Mouse (Mus musculus) liver, postnatal 0 days (tissue): Measurements from ENCODE around the gene Nanos3. TPM values are rescaled to one million over a fixed set of nuclear protein-coding genes. Genes with fewer than 3 reads are reported as not detected.

ENCODE experiments used
- ATAC-seq: fragments of 200-750 bp; cut with Nextera tagmentation; 2 replicates; pipeline ENCODE4 v1.8.0; 2017; ENCODE audit warnings: mild to moderate bottlenecking, moderate library complexity
- DNase-seq: peaks from one replicate; pipeline ENCODE4 v3.0.0-alpha.2; 2016
- H3K27ac ChIP-seq: fragments of 300-500 bp; sonication (generic); 2 replicates; pipeline ENCODE4 v1.5.1; 2014; ENCODE audit warnings: antibody characterized with exemption, moderate library complexity, mild to moderate bottlenecking, low read depth
- H3K27me3 ChIP-seq: fragments of 300-500 bp; sonication (generic); 2 replicates; pipeline ENCODE4 v1.6.1; 2014; ENCODE audit warnings: low read length, control low read depth, mixed read lengths; ENCODE audit not compliant: insufficient read depth
- H3K36me3 ChIP-seq: fragments of 300-500 bp; sonication (generic); replicated peaks from 2 replicates; pipeline ENCODE4 v1.6.1; 2014; ENCODE audit warnings: mild to moderate bottlenecking, control low read depth, low read length, moderate library complexity, mixed read lengths; ENCODE audit not compliant: insufficient read depth
- H3K4me1 ChIP-seq: fragments of 300-500 bp; sonication (generic); 2 replicates; pipeline ENCODE4 v1.6.1; 2014; ENCODE audit warnings: antibody characterized with exemption, mild to moderate bottlenecking, control low read depth; ENCODE audit not compliant: insufficient read depth
- H3K4me2 ChIP-seq: fragments of 300-500 bp; sonication (generic); 2 replicates; pipeline ENCODE4 v1.6.1; 2014; ENCODE audit warnings: low read depth, mild to moderate bottlenecking, low read length, moderate library complexity, mixed read lengths
- H3K4me3 ChIP-seq: fragments of 300-500 bp; sonication (generic); 2 replicates; pipeline ENCODE4 v1.5.1; 2014; ENCODE audit warnings: low read depth, low read length
- H3K9ac ChIP-seq: fragments of 300-500 bp; sonication (generic); replicated peaks from 2 replicates; pipeline ENCODE4 v1.6.1; 2014; ENCODE audit warnings: mild to moderate bottlenecking, moderate library complexity
- H3K9me3 ChIP-seq: fragments of 300-500 bp; sonication (generic); 2 replicates; pipeline ENCODE4 v1.6.1; 2016; ENCODE audit warnings: mild to moderate bottlenecking, control low read depth, low read length, mixed read lengths
- CTCF ChIP-seq: sonication (generic); IDR thresholded peaks from 2 replicates; pipeline ENCODE4 v1.5.1; 2016; ENCODE audit warnings: antibody characterized with exemption, low read depth
- EP300 ChIP-seq: IDR thresholded peaks from 2 replicates; pipeline ENCODE4 v1.6.1; 2016; ENCODE audit warnings: antibody characterized with exemption, low read depth, mild to moderate bottlenecking
- WGBS: fragments of 180-500 bp; shearing (Covaris S2); extraction: QIAGEN DNeasy Blood & Tissue Kit; methylation state at CpG from one replicate; pipeline ENCODE4 v1.1.7; 2014; ENCODE audit not compliant: insufficient replicate concordance; 5-methylcytosine and 5-hydroxymethylcytosine counted together
- microRNA counts: library from miRNA; unstranded; fragments of <30 nt; microRNA quantifications from one replicate; lab custom pipeline; 2015
- microRNA-seq: library from miRNA; unstranded; fragments of <30 nt; microRNA quantifications from one replicate; pipeline ENCODE4, GENCODE M21; 2016
- polyA plus RNA-seq: library from polyadenylated mRNA; unstranded; fragments of >200 nt; fragmentation: Nextera tagmentation; extraction: Ambion mirVana; gene quantifications from 2 replicates; pipeline ENCODE4 v1.2.1, GENCODE M21; 2015

The Nanos3 gene
- polyA plus RNA-seq, 1 experiment from 2014 or later = 0.34 TPM

DNA sequence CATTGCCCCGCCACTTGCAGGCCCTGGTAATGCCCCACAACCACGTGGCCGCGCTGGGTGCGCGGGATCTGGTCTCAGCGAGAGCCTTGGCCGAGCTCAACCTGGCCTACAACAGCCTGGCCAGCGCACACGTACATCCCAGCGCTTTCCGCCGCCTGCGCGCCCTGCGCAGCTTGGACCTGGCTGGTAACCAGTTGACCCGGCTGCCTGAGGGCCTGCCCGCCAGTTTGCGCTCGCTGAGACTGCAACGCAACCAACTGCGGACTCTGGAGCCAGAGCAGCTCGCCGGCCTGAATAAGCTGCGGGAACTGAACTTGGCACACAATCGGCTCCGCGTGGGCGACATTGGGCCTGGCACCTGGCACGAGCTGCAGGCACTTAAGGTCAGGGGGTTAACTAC, 54.2 kb downstream of the Nanos3 start:
- WGBS = 63% methylated on average over 30 of the region's 30 CpGs
- peaks cover 19% of the 10 kb centered on the region; the same call in 1 of the 2 replicates for H3K36me3 ChIP-seq
- no peaks in the 10 kb centered on the region for H3K4me1 ChIP-seq
- H3K9ac ChIP-seq = no peak overlapping the region
- no peak for TF ChIP-seq CTCF
- no peak for TF ChIP-seq EP300
- H3K9me3 ChIP-seq = no peaks in the 10 kb centered on the region
- H3K4me2 ChIP-seq = no peak overlapping the region
- H3K27ac ChIP-seq = no peak overlapping the region
- H3K4me3 ChIP-seq = no peak overlapping the region
- no peak for DNase-seq
- ATAC-seq = no peak
- no peaks in the 10 kb centered on the region for H3K27me3 ChIP-seq

DNA sequence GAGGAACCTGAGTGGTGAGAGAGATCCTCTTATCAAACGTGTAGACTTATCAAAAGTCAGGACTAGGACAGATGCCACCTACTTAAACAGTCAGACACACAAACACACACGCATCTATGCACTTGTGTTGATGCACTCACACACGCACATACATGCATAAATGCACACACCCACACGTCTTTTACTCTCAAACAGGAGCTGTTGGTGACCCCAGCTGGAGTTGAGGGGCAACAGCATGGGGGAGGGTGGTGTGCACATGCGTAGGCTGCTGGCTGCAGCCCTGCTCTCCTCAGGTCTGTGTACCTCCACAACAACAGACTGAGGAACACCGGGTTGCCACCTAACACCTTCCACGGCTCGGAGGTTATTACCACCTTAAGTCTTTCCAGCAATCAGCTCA, 56.7 kb downstream of the Nanos3 start:
- H3K4me2 ChIP-seq = no peak overlapping the region
- WGBS = 62% methylated on average over 8 of the region's 8 CpGs
- no peak overlapping the region for H3K4me3 ChIP-seq
- H3K27me3 ChIP-seq = no peaks in the 10 kb centered on the region
- no peak overlapping the region for H3K27ac ChIP-seq
- no peaks in the 10 kb centered on the region for H3K4me1 ChIP-seq
- peaks cover 8% of the 10 kb centered on the region; the same call in 1 of the 2 replicates for H3K36me3 ChIP-seq
- no peak overlapping the region for H3K9ac ChIP-seq
- no peaks in the 10 kb centered on the region for H3K9me3 ChIP-seq
- ATAC-seq (no peak), DNase-seq (no peak)
- no peak for TF ChIP-seq EP300
- 0 out of 2 replicates have a peak, but pooled peaks have one; percentile 6 for TF ChIP-seq CTCF

GRCm38 (mm10) chr8:84127202-84127901, 57.7 kb downstream of the Nanos3 start:
- H3K27ac ChIP-seq = no peak overlapping the region
- H3K4me1 ChIP-seq = no peaks in the 10 kb centered on the region
- H3K9ac ChIP-seq = no peak overlapping the region
- no peak for TF ChIP-seq CTCF
- H3K4me3 ChIP-seq = no peak overlapping the region
- H3K36me3 ChIP-seq = 0 out of 2 replicates have a peak, but pooled peaks cover 2% of the 10 kb centered on the region
- ATAC-seq = no peak; the same call in 1 of the 2 replicates
- H3K4me2 ChIP-seq = no peak overlapping the region
- H3K9me3 ChIP-seq = no peaks in the 10 kb centered on the region
- no peak for DNase-seq
- H3K27me3 ChIP-seq = no peaks in the 10 kb centered on the region
- WGBS = 44% methylated on average over 17 of the region's 17 CpGs

DNA sequence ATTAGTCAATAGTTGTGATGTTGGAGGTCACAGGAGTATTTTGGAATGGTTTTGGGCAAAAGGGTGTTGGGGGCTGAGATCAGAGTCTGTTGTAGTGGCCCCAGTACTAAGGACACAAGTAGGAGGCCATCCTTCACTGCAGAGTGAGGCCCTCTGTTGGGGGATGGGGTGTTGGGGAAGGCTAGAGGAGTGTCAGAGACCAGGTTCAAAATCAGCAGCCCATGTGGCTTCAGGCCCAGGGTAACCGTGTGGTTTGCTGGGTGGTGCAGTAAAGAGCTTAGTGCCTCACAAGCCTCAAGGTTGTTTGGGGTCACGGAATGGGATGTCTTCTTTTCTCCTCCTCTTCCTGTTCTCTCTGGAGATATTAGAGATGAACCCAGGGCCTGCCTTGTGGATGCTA, 58.3 kb downstream of the Nanos3 start:
- Histone ChIP-seq H3K9ac (no peak overlapping the region), H3K4me1 (no peaks in the 10 kb centered on the region), H3K9me3 (no peaks in the 10 kb centered on the region), H3K4me2 (no peak overlapping the region), H3K27ac (no peak overlapping the region), H3K27me3 (no peaks in the 10 kb centered on the region), H3K4me3 (no peak overlapping the region), H3K36me3 (no peaks in the 10 kb centered on the region)
- DNase-seq (no peak), ATAC-seq (no peak)
- 47% methylated on average over 2 of the region's 2 CpGs for WGBS
- TF ChIP-seq CTCF (no peak), EP300 (no peak)

- Histone ChIP-seq H3K4me2 (no peak within 1 kb of the TSS), H3K4me1 (no peaks in the 10 kb centered on the region), H3K27me3 (no peaks in the 10 kb centered on the region), H3K36me3 (no peaks in the 10 kb centered on the region), H3K9ac (no peak within 1 kb of the TSS), H3K27ac (no peak within 1 kb of the TSS), H3K9me3 (no peaks in the 10 kb centered on the region), H3K4me3 (no peak within 1 kb of the TSS)
- DNase-seq = no peak
- ATAC-seq = no peak
- no peak for TF ChIP-seq EP300
- TF ChIP-seq CTCF = no peak
- 63% methylated on average over 9 of the region's 9 CpGs for WGBS
Observed at GRCm38 (mm10) chr8:84125656-84126055, 59.4 kb downstream of the Nanos3 start, which contains the start of gene Podnl1. Gene Podnl1, plus strand, starts transcription at chr8:84125989.

MicroRNAs within 50 kb of the gene (microRNA counts, 519-probe panel; counts per million panel counts)
- microRNA mmu-miR-181c (lab: Ali Mortazavi, UCI) = 2,189 counts per million, percentile 18 among the panel's probes with 10 or more counts
- 6,212 counts per million, percentile 74 among the panel's probes with 10 or more counts for microRNA mmu-miR-23a (lab: Ali Mortazavi, UCI)
- microRNA mmu-miR-27a (lab: Ali Mortazavi, UCI) = 6,602 counts per million, percentile 79 among the panel's probes with 10 or more counts

Small RNA genes within 50 kb of the gene (microRNA-seq; reads per million reads assigned to microRNA genes)
- not detected for gene Gm25110
- gene Mir181c = 1,230 reads per million, percentile 75 among the genes with 10 or more reads in this experiment
- gene Mir181d = 497 reads per million, percentile 63 among the genes with 10 or more reads in this experiment
- 19,023 reads per million, percentile 96 among the genes with 10 or more reads in this experiment for gene Mir23a
- gene Mir24-2 = not detected
- gene Mir27a = 749 reads per million, percentile 67 among the genes with 10 or more reads in this experiment
- gene Mir3074-2 = not detected

Other genes with a start within 250 kb of the Nanos3 start
- gene Gm10644, start 230.0 kb downstream of the Nanos3 start, polyA plus RNA-seq = 0.14 and 0.29 TPM in 2 replicates
- 50.6 and 55.4 TPM in 2 replicates for gene Asf1b, start 229.7 kb downstream of the Nanos3 start, polyA plus RNA-seq
- gene Prkaca, start 212.2 kb downstream of the Nanos3 start, polyA plus RNA-seq = 28.2 and 33.9 TPM in 2 replicates
- gene Samd1, start 187.5 kb downstream of the Nanos3 start, polyA plus RNA-seq = 3.5 and 3.8 TPM in 2 replicates
- gene 1700067K01Rik, start 183.7 kb downstream of the Nanos3 start, polyA plus RNA-seq = 0.87 and 0.99 TPM in 2 replicates
- 0.40 TPM in 1 of 2 replicates, not detected in the other for gene 2210011C24Rik, start 173.0 kb downstream of the Nanos3 start, polyA plus RNA-seq
- gene Palm3, start 163.7 kb downstream of the Nanos3 start, polyA plus RNA-seq = 0.04 TPM in 1 of 2 replicates, not detected in the other
- 0.76 and 0.88 TPM in 2 replicates for gene Il27ra, start 142.6 kb downstream of the Nanos3 start, polyA plus RNA-seq
- 0.18 TPM in 1 of 2 replicates, not detected in the other for gene Rln3, start 140.2 kb downstream of the Nanos3 start, polyA plus RNA-seq
- gene Gm10643, start 120.1 kb downstream of the Nanos3 start, polyA plus RNA-seq = 0.36 and 0.41 TPM in 2 replicates
- 1.3 and 1.5 TPM in 2 replicates for gene Rfx1, start 118.4 kb downstream of the Nanos3 start, polyA plus RNA-seq
- 2.3 and 2.8 TPM in 2 replicates for gene Dcaf15, start 80.4 kb downstream of the Nanos3 start, polyA plus RNA-seq
- gene Podnl1, start 59.2 kb downstream of the Nanos3 start, polyA plus RNA-seq = not detected in 2 replicates
- 4.4 and 4.5 TPM in 2 replicates for gene Cc2d1a, start 37.3 kb downstream of the Nanos3 start, polyA plus RNA-seq
- gene 4930432K21Rik, start 37.2 kb downstream of the Nanos3 start, polyA plus RNA-seq = 0.24 and 0.29 TPM in 2 replicates
- gene Zswim4, start 51.8 kb upstream of the Nanos3 start, polyA plus RNA-seq = 1.4 and 1.6 TPM in 2 replicates
- gene D8Ertd738e, start 64.5 kb upstream of the Nanos3 start, polyA plus RNA-seq = 189 and 201 TPM in 2 replicates
- 40.9 and 41.9 TPM in 2 replicates for gene Mri1, start 72.1 kb upstream of the Nanos3 start, polyA plus RNA-seq
- 4.7 and 6.5 TPM in 2 replicates for gene Ccdc130, start 85.2 kb upstream of the Nanos3 start, polyA plus RNA-seq
- 0.49 and 0.92 TPM in 2 replicates for gene Cacna1a, start 203.2 kb upstream of the Nanos3 start, polyA plus RNA-seq